Mouse (Mus musculus): ENCODE results near the gene Ate1.

DNA sequence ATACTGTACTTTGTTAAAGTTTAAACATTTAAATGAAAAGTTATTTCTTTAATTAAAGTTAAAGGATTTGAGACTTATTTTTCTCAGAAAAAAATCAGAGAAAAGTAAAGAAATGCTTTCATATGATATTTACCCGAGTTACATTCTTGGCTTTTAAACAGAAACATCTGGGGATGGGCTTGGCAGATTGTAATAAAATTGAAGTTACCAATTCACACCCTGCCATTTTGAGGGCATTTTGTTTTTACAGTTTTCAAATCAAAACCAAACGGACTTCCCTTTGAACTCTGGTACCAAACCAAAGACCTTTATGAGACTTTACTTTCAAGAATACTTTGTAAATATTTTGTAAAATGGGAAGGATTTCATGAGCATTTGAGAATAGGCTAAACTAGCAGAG lies 94.2 kb downstream of the Ate1 start:
- TF ChIP-seq MAX (IDR thresholded peaks at IDR 0.05; ENCODE audit: low read depth) (no peak), POLR2A (IDR thresholded peaks at IDR 0.05; ENCODE audit: insufficient read length, low read depth) (no peak)
